Mouse (Mus musculus) spleen, adult 2 months (tissue): ENCODE measurements around the gene Zfp143.

Experiments used
- CTCF ChIP-seq: fragments of 200-500 bp; IDR thresholded peaks from 2 replicates; pipeline ENCODE4 v1.5.1; 2011; ENCODE audit warnings: mild to moderate bottlenecking, inconsistent platforms; ENCODE audit not compliant: insufficient read depth, insufficient read length, insufficient replicate concordance; ENCODE audit errors: extremely low read depth
- POLR2A ChIP-seq: fragments of 200-500 bp; IDR thresholded peaks from 2 replicates; pipeline ENCODE4 v1.6.1; 2011; ENCODE audit warnings: low read depth, low read length, inconsistent platforms

DNA sequence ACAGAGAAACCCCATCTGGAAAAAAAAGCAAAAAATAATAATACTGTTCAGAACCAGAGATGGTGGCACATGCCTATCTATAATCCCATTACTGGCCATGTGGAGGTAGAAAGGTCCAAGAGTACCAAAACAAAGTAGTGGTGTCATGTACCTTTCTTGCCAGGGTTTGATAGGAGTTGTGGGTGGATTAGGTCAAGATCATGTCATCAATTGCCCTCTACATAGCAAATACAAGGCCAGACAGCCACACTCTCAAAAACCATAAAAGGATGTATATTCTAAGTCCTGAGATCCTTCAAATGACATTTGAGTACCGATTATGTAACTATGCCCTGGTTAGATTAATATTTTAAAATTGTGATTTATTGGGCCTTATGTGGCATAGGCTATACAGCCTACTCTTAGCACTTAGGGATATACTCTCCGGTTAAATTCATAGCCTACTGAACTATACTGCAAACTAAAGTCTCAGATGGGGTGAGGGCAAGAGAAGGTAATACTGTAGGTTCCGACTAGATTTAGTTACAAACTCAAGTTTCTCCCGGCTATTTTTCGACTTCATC lies 830 bp upstream of the Zfp143 start:
- TF ChIP-seq POLR2A (no peak), CTCF (no peak)
